Mouse (Mus musculus) testis, adult 2 months (tissue): ENCODE data around the gene Rab9.

Experiments
- CTCF ChIP-seq: fragments of 200-500 bp; IDR thresholded peaks from 2 replicates; pipeline ENCODE4 v1.5.1; 2012; ENCODE audit warnings: low read depth, mild to moderate bottlenecking, inconsistent platforms, low read length, moderate library complexity; ENCODE audit not compliant: control insufficient read depth, insufficient read depth, insufficient replicate concordance
- POLR2A ChIP-seq: fragments of 200-500 bp; IDR thresholded peaks from 2 replicates; pipeline ENCODE4 v1.6.1; 2012; ENCODE audit warnings: low read depth, mild to moderate bottlenecking, inconsistent platforms, low read length, moderate library complexity; ENCODE audit not compliant: control insufficient read depth

- TF ChIP-seq CTCF: no peak
- TF ChIP-seq POLR2A: no peak
Measured at GRCm38 (mm10) chrX:166453532-166453931, 26.1 kb downstream of the Rab9 start.
